Mouse (Mus musculus) CH12.LX (cell line): ENCODE results near the gene Bola3.

Source experiments
- CTCF ChIP-seq, 2 experiments: IDR thresholded peaks in 1 of 2; conservative IDR thresholded peaks in 1 of 2; 2 replicates each; pipeline ENCODE4 v1.5.1; 2011 to 2012; ENCODE audit warnings: low read depth in 2 of 2, low read length in 2 of 2, improper control_type of control experiment in 1 of 2, inconsistent platforms in 1 of 2, mild to moderate bottlenecking in 1 of 2, moderate library complexity in 1 of 2
- EP300 ChIP-seq: IDR thresholded peaks from 2 replicates; pipeline ENCODE4 v1.6.1; 2011; ENCODE audit warnings: low read length, improper control_type of control experiment
- ETS1 ChIP-seq: conservative IDR thresholded peaks from 2 replicates; pipeline ENCODE4 v1.6.1; 2012; ENCODE audit warnings: low read depth, mild to moderate bottlenecking, inconsistent platforms, low read length, improper control_type of control experiment, moderate library complexity
- HCFC1 ChIP-seq: IDR thresholded peaks from 2 replicates; pipeline ENCODE4 v1.6.1; 2012; ENCODE audit warnings: low read depth, mild to moderate bottlenecking, inconsistent platforms, low read length, improper control_type of control experiment
- KAT2A ChIP-seq: IDR thresholded peaks from 2 replicates; pipeline ENCODE4 v1.6.1; 2012; ENCODE audit warnings: low read length, improper control_type of control experiment, inconsistent platforms; ENCODE audit not compliant: insufficient replicate concordance
- POLR2A ChIP-seq: IDR thresholded peaks from 2 replicates; pipeline ENCODE4 v1.6.1; 2011; ENCODE audit warnings: low read depth, mild to moderate bottlenecking, improper control_type of control experiment, low read length
- ZC3H11A ChIP-seq: IDR thresholded peaks from 2 replicates; pipeline ENCODE4 v1.6.1; 2012; ENCODE audit warnings: low read depth, mild to moderate bottlenecking, inconsistent platforms, low read length, improper control_type of control experiment

DNA sequence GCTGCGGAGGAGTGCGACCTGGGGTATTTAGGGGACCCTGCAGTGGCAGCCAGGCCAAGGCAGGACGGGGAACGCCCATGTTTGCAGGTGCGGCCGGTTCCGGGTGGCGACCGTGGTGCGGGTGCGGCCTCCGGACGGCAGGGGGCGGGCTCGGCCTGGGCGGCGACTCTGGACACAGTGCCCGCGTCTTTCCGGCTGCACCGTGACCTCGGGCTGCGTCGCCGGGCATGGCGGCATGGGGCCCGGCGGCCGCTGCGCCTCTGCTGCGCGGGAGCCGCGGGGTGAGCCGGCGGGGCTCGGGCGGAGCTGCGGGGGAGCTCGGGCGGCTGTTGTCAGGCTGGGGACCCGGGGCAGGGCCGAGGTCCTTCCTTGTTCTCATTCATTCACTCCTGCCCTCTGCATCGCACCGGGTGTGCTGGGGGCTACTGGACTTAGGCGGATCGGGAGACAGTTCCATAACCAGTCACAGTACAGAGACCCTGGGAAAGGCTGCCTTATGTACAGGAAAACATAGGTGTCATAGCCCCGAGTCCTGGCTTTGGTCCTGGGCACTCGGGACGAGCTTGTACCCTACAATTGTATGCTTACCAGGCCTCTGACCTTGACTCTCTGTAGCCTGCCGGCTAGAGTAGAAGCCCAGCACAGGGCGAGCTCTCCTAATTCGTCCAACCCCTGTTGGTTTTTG, 469 bp downstream of the Bola3 start:
- TF ChIP-seq ETS1 (no peak), CTCF (conservative IDR thresholded peaks at IDR 0.05 in 1 of 2, IDR thresholded peaks at IDR 0.05 in 1 of 2; ENCODE audit: low read depth in 2 of 2, low read length in 2 of 2) (peak in 1 of 2 experiments; percentile 82; a peak in 2 of 4 replicates), EP300 (0 out of 2 replicates have a peak, but pooled peaks have one; percentile 6), ZC3H11A (no peak), POLR2A (peak; percentile 87), KAT2A (peak; percentile 59; the same call in 1 of the 2 replicates), HCFC1 (peak; percentile 81)
